Mouse (Mus musculus) heart, postnatal 10 days (tissue): Measurements from ENCODE around the gene Rhox2h. TPM values are rescaled to one million over a fixed set of nuclear protein-coding genes. Genes with fewer than 3 reads are reported as not detected.
"Not testable (repeated sequence)": the region's sequence is repeated elsewhere in the genome, so short reads cannot be mapped to it uniquely, and the experiment has no call there.

Experiments used
- DNase-seq, 2 experiments: peaks; one replicate each; pipeline ENCODE4 v3.0.0; 2021
- intact Hi-C: fragments of 180-260 bp; cut with DNase I; formaldehyde crosslinking; loops from one replicate; pipeline ENCODE4 v1.15.1; 2025
- total RNA-seq, 2 experiments: library from RNA; stranded (reverse); gene quantifications; 2 replicates each; pipeline ENCODE4 v1.2.3; 2021

Gene Rhox2h
- total RNA-seq, result not detected

- DNase-seq, intact Hi-C loops: not testable (repeated sequence)
Measured at GRCm38 (mm10) chrX:37673177-37673576, at the start of gene Rhox2h. Gene Rhox2h, minus strand, starts transcription at chrX:37673277.

GRCm38 (mm10) chrX:37701821-37702387 is 28.8 kb upstream of the Rhox2h start:
- DNase-seq, result no peak
- intact Hi-C loops, result no loop called here

GRCm38 (mm10) chrX:37692261-37692660 is 19.2 kb upstream of the Rhox2h start:
- intact Hi-C loops, result no loop called here
- DNase-seq, result no peak

- intact Hi-C loops, result no loop called here
- DNase-seq, result no peak
Measured at GRCm38 (mm10) chrX:37683031-37683715, 10.1 kb upstream of the Rhox2h start.

GRCm38 (mm10) chrX:37668664-37669063 is 4.4 kb downstream of the Rhox2h start, which contains the start of gene Rhox3h:
Gene Rhox3h, minus strand, starts transcription at chrX:37668764.
- intact Hi-C loops, DNase-seq: not testable (repeated sequence)

GRCm38 (mm10) chrX:37651227-37651626 is 21.9 kb downstream of the Rhox2h start, which contains the start of gene Rhox4g:
Gene Rhox4g, minus strand, starts transcription at chrX:37651327.
- DNase-seq, intact Hi-C loops: not testable (repeated sequence)

- intact Hi-C loops, DNase-seq: not testable (repeated sequence)
Measured at GRCm38 (mm10) chrX:37643370-37643769, 29.7 kb downstream of the Rhox2h start, which contains the start of gene Rhox2g. Gene Rhox2g, minus strand, starts transcription at chrX:37643470.

- DNase-seq, intact Hi-C loops: not testable (repeated sequence)
Measured at GRCm38 (mm10) chrX:37628512-37628911, 44.6 kb downstream of the Rhox2h start, which contains the start of gene Rhox3g. Gene Rhox3g, minus strand, starts transcription at chrX:37628612.

Other genes with a start within 250 kb of the Rhox2h start
- not detected for gene Rhox4b, start 240.8 kb downstream of the Rhox2h start, total RNA-seq
- not detected for gene Rhox2c, start 219.6 kb downstream of the Rhox2h start, total RNA-seq
- gene Rhox3c, start 214.7 kb downstream of the Rhox2h start, total RNA-seq, result not detected
- not detected for gene Rhox4c, start 192.9 kb downstream of the Rhox2h start, total RNA-seq
- not detected for gene Rhox2d, start 179.8 kb downstream of the Rhox2h start, total RNA-seq
- not detected for gene Rhox4d, start 158.9 kb downstream of the Rhox2h start, total RNA-seq
- gene Rhox2e, start 142.8 kb downstream of the Rhox2h start, total RNA-seq, result not detected
- gene Rhox3e, start 131.3 kb downstream of the Rhox2h start, total RNA-seq, result not detected
- not detected for gene Rhox4e, start 115.9 kb downstream of the Rhox2h start, total RNA-seq
- gene Rhox2f, start 101.9 kb downstream of the Rhox2h start, total RNA-seq, result not detected
- not detected for gene Rhox3f, start 92.3 kb downstream of the Rhox2h start, total RNA-seq
- not detected for gene Rhox4f, start 65.6 kb downstream of the Rhox2h start, total RNA-seq
- gene Rhox3g, start 44.7 kb downstream of the Rhox2h start, total RNA-seq, result not detected
- gene Rhox2g, start 29.8 kb downstream of the Rhox2h start, total RNA-seq, result not detected
- not detected for gene Rhox4g, start 21.9 kb downstream of the Rhox2h start, total RNA-seq
- not detected for gene Rhox3h, start 4.5 kb downstream of the Rhox2h start, total RNA-seq
- gene Rhox5, start 131.6 kb upstream of the Rhox2h start, total RNA-seq, result 1 to 10 TPM; 3.9 to 4.5 TPM
- not detected for gene Rhox6, start 153.6 kb upstream of the Rhox2h start, total RNA-seq
- not detected for gene Rhox7a, start 158.4 kb upstream of the Rhox2h start, total RNA-seq
- not detected for gene Rhox8, start 205.7 kb upstream of the Rhox2h start, total RNA-seq
- gene Rhox7b, start 224.0 kb upstream of the Rhox2h start, total RNA-seq, result not detected
- gene Rhox9, start 228.5 kb upstream of the Rhox2h start, total RNA-seq, result not detected